Mouse (Mus musculus) heart, adult 2 months (tissue): ENCODE data around the gene Vmn1r4.

Experiments used
- CTCF ChIP-seq: fragments of 200-600 bp; IDR thresholded peaks from 2 replicates; pipeline ENCODE4 v1.8.1; 2022; ENCODE audit warnings: antibody characterized with exemption, mild to moderate bottlenecking, moderate library complexity
- EP300 ChIP-seq: fragments of 200-500 bp; IDR thresholded peaks from 2 replicates; pipeline ENCODE4 v1.6.1; 2011; ENCODE audit warnings: low read depth, low read length, control low read depth; ENCODE audit not compliant: insufficient read depth
- POLR2A ChIP-seq: fragments of 200-500 bp; IDR thresholded peaks from 2 replicates; pipeline ENCODE4 v1.6.1; 2011; ENCODE audit warnings: mild to moderate bottlenecking, low read depth, low read length, control low read depth; ENCODE audit not compliant: insufficient read depth

DNA sequence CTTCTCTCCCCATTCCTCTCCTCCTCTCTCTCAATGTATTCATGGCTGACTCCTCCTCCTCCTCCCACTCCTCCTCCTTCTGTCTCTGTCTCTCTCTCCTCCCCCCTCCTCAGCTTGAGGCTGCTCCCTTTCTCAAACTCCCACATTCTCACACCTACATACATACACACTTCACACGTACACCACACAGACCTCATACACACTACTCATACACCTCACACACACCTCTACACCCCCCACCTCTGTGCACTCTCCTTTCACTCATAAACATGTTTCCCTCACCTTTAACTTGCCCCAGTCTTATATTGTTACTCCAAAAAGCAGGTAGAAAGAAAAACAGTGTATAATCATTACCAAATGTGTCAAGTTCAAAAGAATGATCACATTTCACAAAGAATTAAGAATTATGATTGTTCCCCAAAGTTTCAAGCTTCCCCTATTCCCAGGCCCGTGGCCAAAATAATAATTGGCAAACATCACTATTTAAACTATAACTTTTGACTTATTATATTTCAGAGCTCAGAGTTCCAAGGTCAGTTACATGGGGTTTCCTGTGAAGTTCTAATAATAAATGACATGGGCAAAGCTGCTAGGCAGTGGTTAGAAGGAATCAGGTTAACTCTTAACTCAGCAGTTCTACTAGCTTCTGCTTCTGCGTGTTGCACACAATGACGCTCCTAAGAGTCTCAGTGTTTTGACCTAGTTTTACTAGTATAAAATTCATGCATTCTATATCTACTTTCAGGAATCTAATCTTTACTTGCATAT is 8.0 kb downstream of the Vmn1r4 start:
- TF ChIP-seq CTCF = no peak
- no peak for TF ChIP-seq POLR2A
- TF ChIP-seq EP300 = no peak
